Mouse (Mus musculus): ENCODE results near the gene Olfr159.

GRCm38 (mm10) chr4:43726995-43727394 is 43.8 kb downstream of the Olfr159 start, which contains the start of gene Hrct1:
- TF ChIP-seq POLR2A (IDR thresholded peaks at IDR 0.05; ENCODE audit: borderline replicate concordance, control insufficient read depth, low read depth, low read length) (no peak), CTCF (IDR thresholded peaks at IDR 0.05; ENCODE audit: control insufficient read depth, insufficient read depth, low read length) (no peak)

Measured in bone marrow, adult 2 months (tissue).